Mouse (Mus musculus) thymus, adult 18-20 months (tissue): ENCODE measurements around the gene Acsl4.

Experiments used
- DNase-seq, 2 experiments: peaks; one replicate each; pipeline ENCODE4 v3.0.0; 2022; ENCODE audit warnings: mixed read lengths in 2 of 2

Acsl4 gene

GRCm38 (mm10) chrX:142390247-142390908, at the start of gene Acsl4:
Acsl4 (minus strand) TSS chrX:142390535.
- DNase-seq, result peak; percentile 84 to 88

GRCm38 (mm10) chrX:142437971-142438504, 47.7 kb upstream of the Acsl4 start:
- no peak for DNase-seq

GRCm38 (mm10) chrX:142432846-142433245, 42.5 kb upstream of the Acsl4 start:
- no peak for DNase-seq

- no peak for DNase-seq
These were observed 36.8 kb upstream of the Acsl4 start for GRCm38 (mm10) chrX:142427111-142427510.

- DNase-seq, result no peak
These were observed 36.3 kb upstream of the Acsl4 start for GRCm38 (mm10) chrX:142426628-142427027.

GRCm38 (mm10) chrX:142413884-142414283, 23.5 kb upstream of the Acsl4 start:
- DNase-seq, result no peak

- DNase-seq, result no peak
These were observed 19.7 kb upstream of the Acsl4 start for GRCm38 (mm10) chrX:142410060-142410459.

- no peak for DNase-seq
These were observed 19.0 kb upstream of the Acsl4 start for GRCm38 (mm10) chrX:142409338-142409737.

- DNase-seq, result no peak
These were observed 12.8 kb upstream of the Acsl4 start for GRCm38 (mm10) chrX:142403114-142403513.

GRCm38 (mm10) chrX:142398621-142399020, 8.3 kb upstream of the Acsl4 start:
- DNase-seq, result no peak

- DNase-seq, result no peak
These were observed 552 bp upstream of the Acsl4 start for GRCm38 (mm10) chrX:142390909-142391265.

- peak in 1 of 2 experiments; percentile 8 for DNase-seq
These were observed 665 bp downstream of the Acsl4 start for GRCm38 (mm10) chrX:142389581-142390159.

GRCm38 (mm10) chrX:142388141-142388540, 2.2 kb downstream of the Acsl4 start:
- no peak for DNase-seq

GRCm38 (mm10) chrX:142387634-142388033, 2.7 kb downstream of the Acsl4 start:
- DNase-seq, result no peak

GRCm38 (mm10) chrX:142384918-142385317, 5.4 kb downstream of the Acsl4 start:
- DNase-seq, result no peak

- DNase-seq, result peak in 1 of 2 experiments; percentile 40
These were observed 10.4 kb downstream of the Acsl4 start for GRCm38 (mm10) chrX:142379894-142380293.

GRCm38 (mm10) chrX:142378048-142378447, 12.3 kb downstream of the Acsl4 start:
- DNase-seq, result no peak

- no peak for DNase-seq
These were observed 13.0 kb downstream of the Acsl4 start for GRCm38 (mm10) chrX:142377358-142377757.

- DNase-seq, result no peak
These were observed 13.6 kb downstream of the Acsl4 start for GRCm38 (mm10) chrX:142376747-142377146.

GRCm38 (mm10) chrX:142375519-142375918, 14.8 kb downstream of the Acsl4 start:
- DNase-seq, result no peak

- no peak for DNase-seq
These were observed 17.9 kb downstream of the Acsl4 start for GRCm38 (mm10) chrX:142372393-142372792.

- DNase-seq, result no peak
These were observed 20.4 kb downstream of the Acsl4 start for GRCm38 (mm10) chrX:142369935-142370334.

- no peak for DNase-seq
These were observed 26.5 kb downstream of the Acsl4 start for GRCm38 (mm10) chrX:142363882-142364281.

GRCm38 (mm10) chrX:142359031-142359430, 31.3 kb downstream of the Acsl4 start:
- DNase-seq, result no peak

- DNase-seq, result no peak
These were observed 31.9 kb downstream of the Acsl4 start for GRCm38 (mm10) chrX:142358427-142358826.
